Mouse (Mus musculus) liver, embryonic 14.5 days (tissue): ENCODE data around the gene Epn3. TPM values are rescaled to one million over a fixed set of nuclear protein-coding genes. Genes with fewer than 3 reads are reported as not detected.

Source experiments
- ATAC-seq: fragments of 200-750 bp; cut with Nextera tagmentation; 2 replicates; pipeline ENCODE4 v1.8.0; 2017; ENCODE audit warnings: moderate number of reproducible peaks, mild to moderate bottlenecking, moderate library complexity; ENCODE audit not compliant: insufficient read depth
- DNase-seq, 3 experiments: peaks; one replicate each; pipeline ENCODE4 v3.0.0-alpha.2; 2012 to 2013; ENCODE audit warnings: low read depth in 3 of 3, low spot score in 3 of 3
- H3K27ac ChIP-seq: fragments of 300-500 bp; sonication (generic); 2 replicates; pipeline ENCODE4 v1.5.1; 2014; ENCODE audit warnings: moderate library complexity, mild to moderate bottlenecking, control low read depth, inconsistent platforms
- H3K27me3 ChIP-seq: fragments of 300-500 bp; sonication (generic); 2 replicates; pipeline ENCODE4 v1.6.1; 2014; ENCODE audit warnings: mild to moderate bottlenecking, low read length, moderate library complexity; ENCODE audit not compliant: control insufficient read depth, insufficient read depth
- H3K36me3 ChIP-seq: fragments of 300-500 bp; sonication (generic); replicated peaks from 2 replicates; pipeline ENCODE4 v1.6.1; 2014; ENCODE audit warnings: low read depth; ENCODE audit not compliant: control insufficient read depth, insufficient read depth
- H3K4me1 ChIP-seq, 2 experiments: fragments of 200-500 bp in 1 of 2; fragments of 300-500 bp in 1 of 2; sonication (generic) in 1 of 2; replicated peaks; 2 replicates each; pipeline ENCODE4 v1.6.1; 2012 to 2014; ENCODE audit warnings: antibody characterized with exemption in 1 of 2, inconsistent platforms in 1 of 2, low read length in 1 of 2; ENCODE audit not compliant: control insufficient read depth in 2 of 2, insufficient read depth in 2 of 2
- H3K4me2 ChIP-seq: fragments of 300-500 bp; sonication (generic); 2 replicates; pipeline ENCODE4 v1.6.1; 2014; ENCODE audit warnings: low read depth, mild to moderate bottlenecking, control low read depth, moderate library complexity
- H3K4me3 ChIP-seq, 2 experiments: fragments of 200-500 bp in 1 of 2; fragments of 300-500 bp in 1 of 2; sonication (generic) in 1 of 2; 2 replicates each; pipeline ENCODE4 v1.5.1; 2012 to 2014; ENCODE audit warnings: low read depth in 2 of 2, low read length in 2 of 2, mild to moderate bottlenecking in 2 of 2, control low read depth in 1 of 2, inconsistent platforms in 1 of 2, moderate library complexity in 1 of 2; ENCODE audit not compliant: insufficient read depth in 1 of 2
- H3K9ac ChIP-seq: fragments of 300-500 bp; sonication (generic); replicated peaks from 2 replicates; pipeline ENCODE4 v1.6.1; 2014; ENCODE audit warnings: mild to moderate bottlenecking, control low read depth, moderate library complexity
- H3K9me3 ChIP-seq: fragments of 300-500 bp; sonication (generic); 2 replicates; pipeline ENCODE4 v1.6.1; 2016; ENCODE audit warnings: low read length, mixed read lengths; ENCODE audit not compliant: control insufficient read depth
- CTCF ChIP-seq: IDR thresholded peaks from 2 replicates; pipeline ENCODE4 v1.5.1; 2016; ENCODE audit warnings: antibody characterized with exemption, low read depth, control low read depth
- EP300 ChIP-seq: IDR thresholded peaks from 2 replicates; pipeline ENCODE4 v1.6.1; 2016; ENCODE audit warnings: antibody characterized with exemption, low read depth
- WGBS: fragments of 180-500 bp; shearing (Covaris S2); extraction: QIAGEN DNeasy Blood & Tissue Kit; methylation state at CpG from one replicate; pipeline ENCODE4 v1.1.7; 2014; ENCODE audit not compliant: insufficient replicate concordance; 5-methylcytosine and 5-hydroxymethylcytosine counted together
- polyA plus RNA-seq, 2 experiments: library from polyadenylated mRNA; depleted of rRNA in 1 of 2; stranded (reverse) in 1 of 2; unstranded in 1 of 2; fragments of >200 nt; fragmentation: Nextera tagmentation in 1 of 2; extraction: Ambion mirVana in 1 of 2; gene quantifications; 2 replicates each; pipeline versions ENCODE4 v1.2.1 to v1.2.3; 2012 to 2014

Gene Epn3
- polyA plus RNA-seq, 2 experiments = 0.04 TPM; not detected in 1

GRCm38 (mm10) chr11:94440421-94440820, 59.4 kb downstream of the Epn3 start:
- Histone ChIP-seq H3K4me2 (no peak overlapping the region), H3K9ac (no peak overlapping the region), H3K4me3 (no peak overlapping the region), H3K4me1 (no peaks in the 10 kb centered on the region), H3K9me3 (no peaks in the 10 kb centered on the region), H3K27ac (no peak overlapping the region), H3K27me3 (no peaks in the 10 kb centered on the region), H3K36me3 (no peaks in the 10 kb centered on the region)
- WGBS = 83% methylated on average over 6 of the region's 6 CpGs
- TF ChIP-seq EP300 (no peak), CTCF (no peak)
- DNase-seq (no peak), ATAC-seq (no peak)

Other genes starting within 250 kb of the Epn3 start
- not detected in 2 replicates for gene Gm21885, start 218.1 kb downstream of the Epn3 start, polyA plus RNA-seq (2012; rRNA removed)
- 0.32 TPM in 1 of 2 replicates, not detected in the other for gene Gm21885, start 218.1 kb downstream of the Epn3 start, polyA plus RNA-seq (2014; fragmentation: Nextera tagmentation; extraction: Ambion mirVana)
- gene Luc7l3, start 178.0 kb downstream of the Epn3 start, polyA plus RNA-seq (2012; rRNA removed) = 20.6 and 39.1 TPM in 2 replicates
- 33.7 and 38.7 TPM in 2 replicates for gene Luc7l3, start 178.0 kb downstream of the Epn3 start, polyA plus RNA-seq (2014; fragmentation: Nextera tagmentation; extraction: Ambion mirVana)
- gene Ankrd40, start 172.0 kb downstream of the Epn3 start, polyA plus RNA-seq (2012; rRNA removed) = 11.7 and 12.6 TPM in 2 replicates
- gene Ankrd40, start 172.0 kb downstream of the Epn3 start, polyA plus RNA-seq (2014; fragmentation: Nextera tagmentation; extraction: Ambion mirVana) = 5.1 and 5.5 TPM in 2 replicates
- 3.5 and 4.9 TPM in 2 replicates for gene Abcc3, start 107.0 kb downstream of the Epn3 start, polyA plus RNA-seq (2012; rRNA removed)
- 4.7 and 6.5 TPM in 2 replicates for gene Abcc3, start 107.0 kb downstream of the Epn3 start, polyA plus RNA-seq (2014; fragmentation: Nextera tagmentation; extraction: Ambion mirVana)
- 6.1 and 7.3 TPM in 2 replicates for gene Cacna1g, start 25.8 kb downstream of the Epn3 start, polyA plus RNA-seq (2012; rRNA removed)
- gene Cacna1g, start 25.8 kb downstream of the Epn3 start, polyA plus RNA-seq (2014; fragmentation: Nextera tagmentation; extraction: Ambion mirVana) = 0.89 and 3.1 TPM in 2 replicates
- gene Spata20, start 13.8 kb downstream of the Epn3 start, polyA plus RNA-seq (2012; rRNA removed) = not detected in 2 replicates
- not detected in 2 replicates for gene Spata20, start 13.8 kb downstream of the Epn3 start, polyA plus RNA-seq (2014; fragmentation: Nextera tagmentation; extraction: Ambion mirVana)
- 0.03 and 0.09 TPM in 2 replicates for gene Mycbpap, start 21.8 kb upstream of the Epn3 start, polyA plus RNA-seq (2012; rRNA removed)
- not detected in 2 replicates for gene Mycbpap, start 21.8 kb upstream of the Epn3 start, polyA plus RNA-seq (2014; fragmentation: Nextera tagmentation; extraction: Ambion mirVana)
- gene Rsad1, start 49.3 kb upstream of the Epn3 start, polyA plus RNA-seq (2012; rRNA removed) = 1.2 and 1.4 TPM in 2 replicates
- 0.51 and 0.72 TPM in 2 replicates for gene Rsad1, start 49.3 kb upstream of the Epn3 start, polyA plus RNA-seq (2014; fragmentation: Nextera tagmentation; extraction: Ambion mirVana)
- gene Chad, start 65.1 kb upstream of the Epn3 start, polyA plus RNA-seq (2012; rRNA removed) = 0.02 and 0.03 TPM in 2 replicates
- gene Chad, start 65.1 kb upstream of the Epn3 start, polyA plus RNA-seq (2014; fragmentation: Nextera tagmentation; extraction: Ambion mirVana) = 0.09 TPM in 1 of 2 replicates, not detected in the other
- gene Acsf2, start 101.9 kb upstream of the Epn3 start, polyA plus RNA-seq (2012; rRNA removed) = 3.2 and 3.9 TPM in 2 replicates
- 1.3 and 1.4 TPM in 2 replicates for gene Acsf2, start 101.9 kb upstream of the Epn3 start, polyA plus RNA-seq (2014; fragmentation: Nextera tagmentation; extraction: Ambion mirVana)
- 36.3 and 52.7 TPM in 2 replicates for gene Lrrc59, start 129.8 kb upstream of the Epn3 start, polyA plus RNA-seq (2012; rRNA removed)
- 66.4 and 73.4 TPM in 2 replicates for gene Lrrc59, start 129.8 kb upstream of the Epn3 start, polyA plus RNA-seq (2014; fragmentation: Nextera tagmentation; extraction: Ambion mirVana)
- 45.0 and 61.3 TPM in 2 replicates for gene Mrpl27, start 153.8 kb upstream of the Epn3 start, polyA plus RNA-seq (2012; rRNA removed)
- gene Mrpl27, start 153.8 kb upstream of the Epn3 start, polyA plus RNA-seq (2014; fragmentation: Nextera tagmentation; extraction: Ambion mirVana) = 56.8 and 58.6 TPM in 2 replicates
- gene Eme1, start 154.0 kb upstream of the Epn3 start, polyA plus RNA-seq (2012; rRNA removed) = 12.8 and 15.4 TPM in 2 replicates
- 13.0 and 15.7 TPM in 2 replicates for gene Eme1, start 154.0 kb upstream of the Epn3 start, polyA plus RNA-seq (2014; fragmentation: Nextera tagmentation; extraction: Ambion mirVana)
- gene Xylt2, start 177.5 kb upstream of the Epn3 start, polyA plus RNA-seq (2012; rRNA removed) = 2.8 and 3.6 TPM in 2 replicates
- 1.8 and 2.7 TPM in 2 replicates for gene Xylt2, start 177.5 kb upstream of the Epn3 start, polyA plus RNA-seq (2014; fragmentation: Nextera tagmentation; extraction: Ambion mirVana)
- gene Gm11541, start 204.5 kb upstream of the Epn3 start, polyA plus RNA-seq (2012; rRNA removed) = not detected in 2 replicates
- gene Gm11541, start 204.5 kb upstream of the Epn3 start, polyA plus RNA-seq (2014; fragmentation: Nextera tagmentation; extraction: Ambion mirVana) = not detected in 2 replicates
- 0.03 TPM in 1 of 2 replicates, not detected in the other for gene Cdc34b, start 241.8 kb upstream of the Epn3 start, polyA plus RNA-seq (2012; rRNA removed)
- 0.08 TPM in 1 of 2 replicates, not detected in the other for gene Cdc34b, start 241.8 kb upstream of the Epn3 start, polyA plus RNA-seq (2014; fragmentation: Nextera tagmentation; extraction: Ambion mirVana)